Mouse (Mus musculus) testis, adult 2 months (tissue): ENCODE measurements around the gene Gm21988.

Experiments used
- CTCF ChIP-seq: fragments of 200-500 bp; IDR thresholded peaks from 2 replicates; pipeline ENCODE4 v1.5.1; 2012; ENCODE audit warnings: low read depth, mild to moderate bottlenecking, inconsistent platforms, low read length, moderate library complexity; ENCODE audit not compliant: control insufficient read depth, insufficient read depth, insufficient replicate concordance
- POLR2A ChIP-seq: fragments of 200-500 bp; IDR thresholded peaks from 2 replicates; pipeline ENCODE4 v1.6.1; 2012; ENCODE audit warnings: low read depth, mild to moderate bottlenecking, inconsistent platforms, low read length, moderate library complexity; ENCODE audit not compliant: control insufficient read depth

DNA sequence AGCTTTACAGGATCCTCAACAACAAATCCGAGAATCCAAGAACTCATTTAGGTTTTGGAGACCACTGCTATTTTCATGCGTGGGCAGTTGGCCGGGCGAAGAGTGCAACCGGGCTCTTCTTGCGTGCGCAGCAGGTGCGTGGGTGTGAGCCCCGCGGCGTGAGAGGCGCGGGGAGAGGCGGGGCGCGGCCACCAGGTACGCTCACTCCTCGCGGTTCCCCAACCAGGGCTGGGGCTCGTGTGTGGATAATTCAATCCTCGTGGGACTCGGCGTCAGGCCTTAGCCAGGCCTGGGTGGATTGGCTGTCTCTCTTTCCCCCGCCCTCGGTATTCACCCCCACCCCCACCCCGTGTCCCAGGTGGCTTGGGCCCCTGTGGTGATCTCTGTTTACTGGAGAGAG is 25.9 kb downstream of the Gm21988 start:
- TF ChIP-seq CTCF (no peak), POLR2A (no peak)
